Mouse (Mus musculus): ENCODE measurements around the gene Myl6b. TPM values are rescaled to one million over a fixed set of nuclear protein-coding genes. Genes with fewer than 3 reads are reported as not detected.

Myl6b gene
- polyA plus RNA-seq, 1 experiment from 2014 or later, result 2.0 TPM

- peaks cover 30% of the 10 kb centered on the region for H3K4me1 ChIP-seq (ENCODE audit: control insufficient read depth, low read depth, low read length)
- no peaks in the 10 kb centered on the region for H3K36me3 ChIP-seq (ENCODE audit: control insufficient read depth, insufficient read depth)
- peak overlapping the region; percentile 31; the same call in 1 of the 2 replicates for H3K27ac ChIP-seq (ENCODE audit: low read length)
- 54% methylated on average over 5 of the region's 5 CpGs for WGBS (ENCODE audit: insufficient replicate concordance)
- no peak overlapping the region for H3K9ac ChIP-seq (ENCODE audit: low read depth, low read length)
- ATAC-seq (ENCODE audit: low read depth), result no peak; the same call in 1 of the 2 replicates
- no peaks in the 10 kb centered on the region for H3K27me3 ChIP-seq (ENCODE audit: control insufficient read depth, insufficient read depth, low read depth, low read length)
- H3K9me3 ChIP-seq (replicated peaks; ENCODE audit: control insufficient read depth, low read length), result no peaks in the 10 kb centered on the region
- no peak overlapping the region for H3K4me2 ChIP-seq (ENCODE audit: low read depth, low read length)
- H3K4me3 ChIP-seq (ENCODE audit: low read depth, low read length), result no peak overlapping the region
These were observed 3.9 kb upstream of the Myl6b start for GRCm38 (mm10) chr10:128502341-128502740.

DNA sequence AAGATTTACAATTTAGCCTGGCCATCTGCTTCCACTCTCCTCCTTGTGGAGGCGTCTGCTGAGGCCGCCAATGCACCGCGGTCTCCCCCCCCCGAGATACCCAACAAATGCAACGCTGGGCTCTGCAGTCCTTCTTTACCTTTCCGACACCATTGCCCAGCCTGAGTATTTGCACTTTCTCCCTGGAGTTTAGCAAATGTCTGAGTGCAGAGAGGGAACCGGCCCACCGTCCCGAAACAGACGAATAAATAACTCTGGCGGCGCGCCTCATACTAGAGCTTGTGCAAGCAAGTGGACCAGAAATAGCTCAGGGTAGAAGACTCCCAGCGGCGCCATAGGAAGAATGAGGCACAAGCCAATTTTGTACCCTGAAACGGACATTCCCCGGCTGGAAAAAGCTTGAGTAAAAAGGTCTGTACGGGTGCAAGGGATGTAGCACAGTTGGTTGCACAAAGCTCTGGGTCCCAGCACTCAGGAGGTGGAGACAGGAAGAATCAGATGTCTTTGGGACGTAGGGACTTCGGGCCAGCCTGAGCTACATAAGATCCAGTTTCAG is 709 bp upstream of the Myl6b start:
- Histone ChIP-seq H3K4me1 (ENCODE audit: control insufficient read depth, low read depth, low read length) (peaks cover 34% of the 10 kb centered on the region), H3K4me3 (ENCODE audit: low read depth, low read length) (peak overlapping the region; percentile 71), H3K9me3 (replicated peaks; ENCODE audit: control insufficient read depth, low read length) (no peaks in the 10 kb centered on the region), H3K36me3 (ENCODE audit: control insufficient read depth, insufficient read depth) (no peaks in the 10 kb centered on the region), H3K9ac (ENCODE audit: low read depth, low read length) (peak overlapping the region; percentile 74), H3K27me3 (ENCODE audit: control insufficient read depth, insufficient read depth, low read depth, low read length) (no peaks in the 10 kb centered on the region), H3K4me2 (ENCODE audit: low read depth, low read length) (peak overlapping the region; percentile 90), H3K27ac (ENCODE audit: low read length) (peak overlapping the region; percentile 86)
- peak; percentile 12 for ATAC-seq (ENCODE audit: low read depth)
- WGBS (ENCODE audit: insufficient replicate concordance), result under 1% methylated on average over 21 of the region's 21 CpGs

DNA sequence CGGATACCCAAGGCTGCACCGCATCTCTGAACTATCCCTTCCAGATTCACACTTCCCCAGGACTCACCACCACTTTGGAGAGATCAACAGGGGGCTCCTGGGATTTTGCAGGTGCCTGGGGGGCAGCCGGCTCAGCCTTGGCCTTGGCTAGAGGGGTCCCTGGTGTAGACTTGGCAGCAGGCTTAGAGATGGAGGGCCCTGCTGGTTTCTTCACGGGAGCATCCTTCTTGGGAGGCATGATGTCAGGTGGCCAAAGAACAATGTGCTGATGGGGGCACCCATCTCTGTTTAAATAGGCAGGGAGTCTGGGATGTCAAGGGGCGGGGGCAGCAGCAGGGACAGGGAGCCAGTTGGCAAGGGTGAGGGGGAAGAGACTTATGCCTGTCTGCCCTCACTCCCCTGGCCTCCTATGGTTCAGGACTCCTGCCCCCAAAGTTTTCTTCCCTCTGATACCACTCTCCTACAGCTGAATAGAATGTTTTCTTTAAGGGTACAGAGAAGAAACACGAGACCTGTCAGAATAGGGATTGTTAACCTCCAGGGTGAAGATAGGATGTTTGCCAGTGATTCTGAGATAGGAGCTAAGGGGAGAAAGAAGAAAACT is 1.2 kb downstream of the Myl6b start:
- Histone ChIP-seq H3K36me3 (ENCODE audit: control insufficient read depth, insufficient read depth) (no peaks in the 10 kb centered on the region), H3K4me2 (ENCODE audit: low read depth, low read length) (no peak overlapping the region), H3K27me3 (ENCODE audit: control insufficient read depth, insufficient read depth, low read depth, low read length) (no peaks in the 10 kb centered on the region), H3K27ac (ENCODE audit: low read length) (no peak overlapping the region), H3K9ac (ENCODE audit: low read depth, low read length) (no peak overlapping the region), H3K4me1 (ENCODE audit: control insufficient read depth, low read depth, low read length) (peaks cover 40% of the 10 kb centered on the region), H3K4me3 (ENCODE audit: low read depth, low read length) (no peak overlapping the region), H3K9me3 (replicated peaks; ENCODE audit: control insufficient read depth, low read length) (no peaks in the 10 kb centered on the region)
- ATAC-seq (ENCODE audit: low read depth), result no peak
- 66% methylated on average over 6 of the region's 6 CpGs for WGBS (ENCODE audit: insufficient replicate concordance)

- H3K27me3 ChIP-seq (ENCODE audit: control insufficient read depth, insufficient read depth, low read depth, low read length), result no peaks in the 10 kb centered on the region
- H3K9ac ChIP-seq (ENCODE audit: low read depth, low read length), result no peak overlapping the region
- no peak overlapping the region for H3K4me3 ChIP-seq (ENCODE audit: low read depth, low read length)
- no peak for ATAC-seq (ENCODE audit: low read depth)
- H3K9me3 ChIP-seq (replicated peaks; ENCODE audit: control insufficient read depth, low read length), result no peaks in the 10 kb centered on the region
- peaks cover 2% of the 10 kb centered on the region; the same call in 1 of the 2 replicates for H3K36me3 ChIP-seq (ENCODE audit: control insufficient read depth, insufficient read depth)
- peaks cover 46% of the 10 kb centered on the region for H3K4me1 ChIP-seq (ENCODE audit: control insufficient read depth, low read depth, low read length)
- WGBS (ENCODE audit: insufficient replicate concordance), result 55% methylated on average over 6 of the region's 6 CpGs
- no peak overlapping the region for H3K4me2 ChIP-seq (ENCODE audit: low read depth, low read length)
- H3K27ac ChIP-seq (ENCODE audit: low read length), result no peak overlapping the region
These were observed 1.9 kb downstream of the Myl6b start for GRCm38 (mm10) chr10:128496509-128497077.

- no peak overlapping the region for H3K9ac ChIP-seq (ENCODE audit: low read depth, low read length)
- ATAC-seq (ENCODE audit: low read depth), result no peak
- H3K27ac ChIP-seq (ENCODE audit: low read length), result peak overlapping the region; percentile 53; the same call in 1 of the 2 replicates
- no peak overlapping the region for H3K4me2 ChIP-seq (ENCODE audit: low read depth, low read length)
- H3K4me1 ChIP-seq (ENCODE audit: control insufficient read depth, low read depth, low read length), result peaks cover 53% of the 10 kb centered on the region
- H3K27me3 ChIP-seq (ENCODE audit: control insufficient read depth, insufficient read depth, low read depth, low read length), result no peaks in the 10 kb centered on the region
- no peak overlapping the region for H3K4me3 ChIP-seq (ENCODE audit: low read depth, low read length)
- peaks cover 8% of the 10 kb centered on the region for H3K36me3 ChIP-seq (ENCODE audit: control insufficient read depth, insufficient read depth)
- 53% methylated on average over 4 of the region's 4 CpGs for WGBS (ENCODE audit: insufficient replicate concordance)
- no peaks in the 10 kb centered on the region for H3K9me3 ChIP-seq (replicated peaks; ENCODE audit: control insufficient read depth, low read length)
These were observed 2.6 kb downstream of the Myl6b start for GRCm38 (mm10) chr10:128495903-128496302.

- Histone ChIP-seq H3K27ac (ENCODE audit: low read length) (peak overlapping the region; percentile 96), H3K27me3 (ENCODE audit: control insufficient read depth, insufficient read depth, low read depth, low read length) (no peaks in the 10 kb centered on the region), H3K9ac (ENCODE audit: low read depth, low read length) (peak overlapping the region; percentile 39), H3K4me1 (ENCODE audit: control insufficient read depth, low read depth, low read length) (peaks cover 54% of the 10 kb centered on the region), H3K4me3 (ENCODE audit: low read depth, low read length) (peak overlapping the region; percentile 92), H3K9me3 (replicated peaks; ENCODE audit: control insufficient read depth, low read length) (no peaks in the 10 kb centered on the region), H3K36me3 (ENCODE audit: control insufficient read depth, insufficient read depth) (peaks cover 12% of the 10 kb centered on the region), H3K4me2 (ENCODE audit: low read depth, low read length) (peak overlapping the region; percentile 92)
- WGBS (ENCODE audit: insufficient replicate concordance), result 42% methylated on average over 2 of the region's 2 CpGs
- no peak for ATAC-seq (ENCODE audit: low read depth)
These were observed 3.2 kb downstream of the Myl6b start for GRCm38 (mm10) chr10:128495270-128495669.

GRCm38 (mm10) chr10:128494667-128495245 is 3.7 kb downstream of the Myl6b start:
- Histone ChIP-seq H3K4me3 (ENCODE audit: low read depth, low read length) (peak overlapping the region; percentile 92), H3K4me2 (ENCODE audit: low read depth, low read length) (peak overlapping the region; percentile 92), H3K36me3 (ENCODE audit: control insufficient read depth, insufficient read depth) (peaks cover 18% of the 10 kb centered on the region), H3K27ac (ENCODE audit: low read length) (peak overlapping the region; percentile 96), H3K9me3 (replicated peaks; ENCODE audit: control insufficient read depth, low read length) (no peaks in the 10 kb centered on the region), H3K4me1 (ENCODE audit: control insufficient read depth, low read depth, low read length) (peaks cover 51% of the 10 kb centered on the region), H3K27me3 (ENCODE audit: control insufficient read depth, insufficient read depth, low read depth, low read length) (no peaks in the 10 kb centered on the region), H3K9ac (ENCODE audit: low read depth, low read length) (peak overlapping the region; percentile 95)
- 38% methylated on average over 11 of the region's 11 CpGs for WGBS (ENCODE audit: insufficient replicate concordance)
- no peak for ATAC-seq (ENCODE audit: low read depth)

DNA sequence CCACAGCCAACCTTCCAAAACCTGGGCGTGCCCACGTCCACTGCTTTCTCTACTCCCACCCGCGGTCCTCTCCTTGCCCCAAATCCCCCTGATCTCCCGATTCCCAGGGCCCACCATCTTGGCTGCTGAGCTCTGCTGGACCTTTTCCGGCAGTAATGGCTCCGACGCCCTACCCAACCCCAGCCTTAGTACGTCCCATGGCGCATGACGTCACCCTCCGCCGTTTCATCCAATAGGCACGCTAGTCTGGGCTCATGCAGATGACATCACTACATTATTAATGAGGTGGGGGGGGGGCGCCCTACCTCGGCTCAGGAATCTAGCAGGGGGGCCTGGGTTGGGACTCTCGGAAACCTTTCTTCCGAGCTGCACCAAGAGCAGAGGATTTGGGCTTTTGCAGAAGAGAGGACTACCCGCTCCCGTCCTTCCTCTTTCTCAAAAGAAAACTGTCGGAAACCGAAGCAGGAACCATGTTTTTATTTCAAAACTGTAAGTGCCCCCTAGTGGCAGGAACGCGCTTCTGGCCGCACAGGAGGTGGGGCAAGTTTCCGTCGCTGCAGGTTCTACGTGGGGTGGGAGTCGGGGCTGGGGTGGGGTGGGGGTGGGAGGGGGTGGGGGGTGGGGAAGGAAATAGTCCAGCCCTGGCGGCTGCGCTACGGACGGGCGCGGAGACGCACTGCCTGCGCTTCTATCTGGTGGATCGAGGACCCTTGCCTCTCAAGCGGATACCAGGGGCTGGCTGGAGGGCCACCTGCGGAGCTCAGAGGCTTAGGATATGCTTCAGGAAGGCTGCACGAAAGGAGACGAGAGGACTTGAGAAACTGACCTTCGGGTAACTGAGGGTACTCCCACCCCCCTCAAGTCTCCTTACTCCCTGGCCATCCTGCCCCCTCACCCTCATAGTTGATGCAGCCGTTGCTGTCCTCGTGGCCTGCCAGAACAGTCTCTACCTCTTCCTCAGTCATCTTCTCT is 4.5 kb downstream of the Myl6b start, which contains the start of gene Myl6:
Myl6 (minus strand) TSS at position 451 of the 972 bp plus-strand sequence.
- no peaks in the 10 kb centered on the region for H3K9me3 ChIP-seq (replicated peaks; ENCODE audit: control insufficient read depth, low read length)
- H3K4me3 ChIP-seq (ENCODE audit: low read depth, low read length), result peak within 1 kb of the TSS; percentile 92
- peak within 1 kb of the TSS; percentile 92 for H3K4me2 ChIP-seq (ENCODE audit: low read depth, low read length)
- no peaks in the 10 kb centered on the region for H3K27me3 ChIP-seq (ENCODE audit: control insufficient read depth, insufficient read depth, low read depth, low read length)
- peaks cover 44% of the 10 kb centered on the region for H3K4me1 ChIP-seq (ENCODE audit: control insufficient read depth, low read depth, low read length)
- peak within 1 kb of the TSS; percentile 96 for H3K27ac ChIP-seq (ENCODE audit: low read length)
- peak within 1 kb of the TSS; percentile 95 for H3K9ac ChIP-seq (ENCODE audit: low read depth, low read length)
- peak; percentile 89 for ATAC-seq (ENCODE audit: low read depth)
- H3K36me3 ChIP-seq (ENCODE audit: control insufficient read depth, insufficient read depth), result peaks cover 24% of the 10 kb centered on the region
- under 1% methylated on average over 38 of the region's 45 CpGs for WGBS (ENCODE audit: insufficient replicate concordance)

Measured in liver, embryonic 16.5 days (tissue).